Mouse (Mus musculus): ENCODE measurements around the gene Utp18.
A peak's percentile ranks its signal among the peaks of the same experiment; 100 is the strongest.
"Not testable (repeated sequence)": the region's sequence is repeated elsewhere in the genome, so short reads cannot be mapped to it uniquely, and the experiment has no call there.

Gene Utp18

GRCm38 (mm10) chr11:93885572-93886410 lies at the start of gene Utp18, which contains the start of gene Mbtd1:
TSS of gene Utp18 (minus strand) at chr11:93885766.
TSS of gene Mbtd1 (plus strand) at chr11:93885852.
- DNase-seq (ENCODE audit: low read depth, low spot score) = peak; percentile 99

- DNase-seq (ENCODE audit: low read depth, low spot score) = no peak
Measured at GRCm38 (mm10) chr11:93929106-93929505, 43.5 kb upstream of the Utp18 start.

GRCm38 (mm10) chr11:93915019-93915418 lies 29.5 kb upstream of the Utp18 start:
- DNase-seq (ENCODE audit: low read depth, low spot score) = not testable (repeated sequence)

- DNase-seq (ENCODE audit: low read depth, low spot score) = no peak
Measured at GRCm38 (mm10) chr11:93911603-93912002, 26.0 kb upstream of the Utp18 start.

- DNase-seq (ENCODE audit: low read depth, low spot score) = no peak
Measured at GRCm38 (mm10) chr11:93908829-93909228, 23.3 kb upstream of the Utp18 start.

GRCm38 (mm10) chr11:93907839-93908238 lies 22.3 kb upstream of the Utp18 start:
- no peak for DNase-seq (ENCODE audit: low read depth, low spot score)

- DNase-seq (ENCODE audit: low read depth, low spot score) = no peak
Measured at GRCm38 (mm10) chr11:93906834-93907233, 21.3 kb upstream of the Utp18 start.

GRCm38 (mm10) chr11:93897732-93898131 lies 12.2 kb upstream of the Utp18 start:
- no peak for DNase-seq (ENCODE audit: low read depth, low spot score)

GRCm38 (mm10) chr11:93887080-93887447 lies 1.5 kb upstream of the Utp18 start:
- peak; percentile 43 for DNase-seq (ENCODE audit: low read depth, low spot score)

GRCm38 (mm10) chr11:93886411-93887079 lies 979 bp upstream of the Utp18 start:
- DNase-seq (ENCODE audit: low read depth, low spot score) = peak; percentile 22

- DNase-seq (ENCODE audit: low read depth, low spot score) = peak; percentile 79
Measured at GRCm38 (mm10) chr11:93884901-93885571, 530 bp downstream of the Utp18 start.

- no peak for DNase-seq (ENCODE audit: low read depth, low spot score)
Measured at GRCm38 (mm10) chr11:93884068-93884467, 1.5 kb downstream of the Utp18 start.

- DNase-seq (ENCODE audit: low read depth, low spot score) = no peak
Measured at GRCm38 (mm10) chr11:93862638-93863037, 22.9 kb downstream of the Utp18 start.

- DNase-seq (ENCODE audit: low read depth, low spot score) = no peak
Measured at GRCm38 (mm10) chr11:93862045-93862623, 23.4 kb downstream of the Utp18 start.

- no peak for DNase-seq (ENCODE audit: low read depth, low spot score)
Measured at GRCm38 (mm10) chr11:93861193-93861592, 24.4 kb downstream of the Utp18 start.

- no peak for DNase-seq (ENCODE audit: low read depth, low spot score)
Measured at GRCm38 (mm10) chr11:93860540-93861172, 24.9 kb downstream of the Utp18 start.

GRCm38 (mm10) chr11:93856284-93856955 lies 29.1 kb downstream of the Utp18 start:
- DNase-seq (ENCODE audit: low read depth, low spot score) = peak; percentile 91

GRCm38 (mm10) chr11:93852546-93852945 lies 33.0 kb downstream of the Utp18 start:
- peak; percentile 67 for DNase-seq (ENCODE audit: low read depth, low spot score)

- DNase-seq (ENCODE audit: low read depth, low spot score) = no peak
Measured at GRCm38 (mm10) chr11:93847342-93847741, 38.2 kb downstream of the Utp18 start.

- DNase-seq (ENCODE audit: low read depth, low spot score) = no peak
Measured at GRCm38 (mm10) chr11:93835800-93836199, 49.8 kb downstream of the Utp18 start.

GRCm38 (mm10) chr11:93829971-93830370 lies 55.6 kb downstream of the Utp18 start:
- DNase-seq (ENCODE audit: low read depth, low spot score) = no peak

Measured in brain, adult 2 months (tissue).